Mouse (Mus musculus): ENCODE measurements around the gene Akt2.
A peak's percentile ranks its signal among the peaks of the same experiment; 100 is the strongest.

The Akt2 gene

DNA sequence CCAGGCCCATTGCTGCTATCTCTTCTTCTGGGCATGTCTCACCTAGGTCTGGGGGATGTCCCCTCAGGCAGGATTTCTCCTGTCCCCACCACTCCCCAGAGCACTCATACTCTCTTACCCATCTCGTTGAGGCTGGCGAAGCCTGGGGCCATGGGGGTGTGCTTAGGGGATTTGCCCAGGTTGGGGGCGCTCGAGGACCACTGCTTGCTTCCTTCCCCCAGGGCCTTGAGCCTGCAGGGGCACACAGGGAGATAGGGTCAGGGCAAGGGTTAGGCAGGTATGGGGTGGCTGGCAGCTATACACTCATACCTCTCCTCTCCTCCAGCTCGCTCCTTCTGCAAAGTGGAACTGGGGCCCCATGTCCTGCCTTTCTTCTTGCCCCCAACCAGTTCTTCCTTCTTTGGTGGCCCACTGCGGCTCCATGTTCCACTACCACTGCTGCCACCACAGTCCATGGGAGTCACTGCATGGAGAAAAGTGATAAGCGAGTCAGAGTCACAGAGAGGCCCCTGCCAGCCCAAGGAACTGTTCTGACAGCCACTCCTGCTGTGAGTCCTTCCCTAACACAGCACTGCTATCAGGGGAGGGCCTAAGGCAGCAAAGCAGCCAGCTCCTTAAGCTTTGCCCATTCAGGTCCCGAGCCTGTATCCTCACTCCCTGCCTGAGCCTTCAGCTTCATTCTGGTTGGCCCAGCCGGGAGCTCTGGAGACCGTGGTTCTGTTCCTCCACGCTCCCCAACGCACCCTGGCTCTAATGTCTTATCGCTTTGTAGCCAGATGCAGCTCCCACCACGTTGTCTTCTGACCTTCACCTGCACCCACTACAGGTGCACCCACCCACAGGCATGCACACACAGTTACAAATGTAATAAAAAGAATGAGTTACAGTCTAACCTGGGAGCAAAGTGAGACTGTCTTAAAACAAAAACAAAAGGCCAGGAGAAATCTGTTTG lies 67.6 kb downstream of the Akt2 start:
- peak in 1 of 2 experiments; percentile 33 for DNase-seq (ENCODE audit: low spot score in 2 of 2)

DNA sequence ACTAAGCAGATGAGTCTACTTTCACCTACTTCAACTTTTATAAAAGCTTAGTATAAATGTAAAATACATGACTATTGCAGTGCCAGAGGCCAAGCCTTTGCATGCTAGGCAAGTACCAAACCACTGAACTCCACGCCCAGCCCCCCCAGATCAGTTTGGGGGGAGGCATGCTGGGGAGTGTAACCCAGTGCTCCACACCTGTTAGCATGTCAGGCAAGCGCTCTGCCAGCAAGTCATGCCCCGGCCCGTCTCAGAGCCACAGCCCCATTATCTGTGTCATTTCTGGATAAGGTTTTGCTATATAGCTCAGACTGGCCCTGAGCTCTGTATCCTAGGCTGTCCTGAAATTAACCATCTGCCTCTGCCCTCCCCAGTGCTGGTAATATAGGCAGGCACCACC lies 70.7 kb downstream of the Akt2 start:
- DNase-seq (ENCODE audit: low spot score in 2 of 2): no peak

DNA sequence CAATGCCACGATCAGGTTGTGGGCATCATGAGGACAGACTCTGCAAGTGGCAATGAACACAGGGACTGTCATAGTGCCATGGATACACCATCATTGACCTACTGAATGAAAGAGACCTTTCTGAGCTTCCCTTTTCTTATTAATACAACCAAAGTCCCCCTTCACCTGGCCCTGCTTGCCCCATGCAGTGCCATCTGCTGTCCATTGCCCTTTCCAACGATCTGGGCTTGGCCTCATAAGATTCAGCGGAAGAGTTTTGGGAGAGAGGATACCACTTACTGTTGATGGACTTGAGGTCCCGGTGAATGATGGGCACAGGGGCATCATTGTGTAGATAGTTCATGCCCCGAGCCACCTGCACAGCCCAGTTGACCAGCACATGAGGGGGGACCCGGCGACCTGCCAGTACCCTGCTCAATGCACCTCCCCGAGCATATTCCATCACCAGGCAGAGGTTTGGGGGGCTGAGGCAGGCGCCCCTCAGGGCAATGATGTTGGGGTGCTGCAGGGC lies 81.8 kb downstream of the Akt2 start:
- DNase-seq (ENCODE audit: low spot score in 2 of 2): no peak

DNA sequence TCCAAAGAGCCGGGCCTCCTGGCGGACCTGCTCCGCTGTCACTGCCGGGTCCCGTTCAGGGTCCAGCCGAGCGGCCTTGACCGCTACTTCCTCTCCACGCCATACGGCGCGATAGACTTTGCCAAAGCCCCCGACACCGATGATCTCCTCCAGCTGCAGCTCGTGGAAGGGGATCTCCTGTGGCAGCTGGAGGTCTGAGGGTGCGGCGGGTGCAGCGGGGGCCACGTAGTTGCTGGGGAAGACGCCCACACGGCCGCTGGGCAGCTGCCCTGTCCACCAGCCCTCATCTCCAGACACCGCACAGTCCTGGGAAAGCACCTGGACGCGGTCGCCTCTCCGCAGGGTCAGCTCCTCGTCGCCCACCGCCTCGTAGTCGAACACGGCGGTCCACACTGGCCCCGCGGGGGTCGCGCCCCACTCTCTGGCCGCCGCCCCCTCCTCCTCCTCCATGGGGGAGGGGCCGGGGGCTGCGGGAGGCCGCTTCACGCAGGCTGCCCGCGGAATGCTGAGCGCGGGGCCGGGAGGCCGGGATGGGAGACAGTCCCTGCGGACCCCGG lies 82.3 kb downstream of the Akt2 start:
- DNase-seq (ENCODE audit: low spot score in 2 of 2): no peak

DNA sequence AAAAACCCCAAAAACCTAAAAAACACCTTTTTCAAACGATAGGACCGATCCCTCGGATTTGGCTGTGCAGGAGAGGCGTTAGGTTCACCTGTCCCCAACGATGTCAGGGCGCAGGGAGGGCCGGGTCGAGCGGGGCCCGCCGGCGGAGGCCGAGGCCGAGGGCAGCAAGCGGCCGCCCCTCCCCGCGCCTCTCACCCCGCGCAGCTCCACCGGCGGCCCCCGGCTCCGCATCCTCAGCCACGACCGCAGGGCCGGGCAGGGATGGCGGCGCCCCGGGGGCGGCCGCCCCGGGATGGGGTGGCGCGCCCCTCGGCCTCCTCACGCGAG lies 82.8 kb downstream of the Akt2 start:
- no peak for DNase-seq (ENCODE audit: low spot score in 2 of 2)

DNA sequence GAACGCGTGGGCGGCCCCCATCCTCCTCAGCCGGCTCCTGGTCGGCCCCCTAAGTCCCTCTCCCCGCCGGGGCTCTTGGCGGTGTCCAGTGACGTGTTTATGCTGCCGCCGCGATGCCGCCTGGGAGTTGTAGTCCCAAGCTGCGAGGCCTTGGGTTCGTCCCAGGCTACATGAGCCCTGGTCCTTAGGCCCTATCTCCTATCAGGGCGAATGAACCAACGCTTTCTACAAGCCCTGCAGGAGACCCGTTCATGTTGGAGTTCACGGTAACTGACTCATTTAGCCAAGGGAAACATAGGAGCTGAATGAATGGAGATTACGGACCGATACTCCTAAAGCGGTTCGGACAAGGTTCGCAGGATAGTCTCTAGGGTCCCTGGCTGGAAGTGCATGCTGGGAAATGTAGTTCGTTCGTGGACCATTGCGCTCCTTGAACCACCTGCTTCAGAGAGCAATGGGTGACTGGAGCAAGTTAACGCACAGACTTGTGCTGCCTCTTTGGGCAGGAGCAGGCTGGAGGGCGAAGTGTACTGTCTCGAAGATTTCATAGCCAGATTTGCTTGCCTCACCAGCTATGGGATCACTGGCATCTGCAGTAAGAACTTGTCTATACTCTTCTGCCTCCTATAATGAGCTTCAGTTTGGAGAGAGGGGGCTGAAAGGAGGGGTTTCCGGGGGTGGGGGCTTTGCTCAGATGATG lies 83.3 kb downstream of the Akt2 start, which contains the start of gene Map3k10:
TSS of gene Map3k10 (minus strand) at position 77 of the 700 bp plus-strand sequence.
- DNase-seq (ENCODE audit: low spot score in 2 of 2): peak; percentile 91

DNA sequence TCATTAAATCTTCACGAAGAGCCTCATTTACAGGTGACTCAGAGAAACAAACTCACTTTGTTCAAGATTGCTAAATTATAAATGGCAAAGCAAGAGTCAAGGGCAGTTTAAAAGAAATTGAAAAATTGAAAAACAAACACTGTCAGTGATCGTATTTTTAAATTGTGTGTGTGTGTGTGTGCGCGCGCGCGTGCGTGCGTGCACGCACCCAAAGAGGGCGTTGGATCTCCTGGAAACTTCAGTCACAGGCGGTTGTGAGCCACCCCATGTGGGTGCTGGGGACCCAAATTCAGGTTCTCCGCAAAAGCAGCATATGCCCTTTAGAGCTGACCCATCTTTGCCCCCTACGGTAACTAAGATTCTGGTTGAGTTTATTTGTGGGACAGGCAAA lies 83.9 kb downstream of the Akt2 start:
- DNase-seq (ENCODE audit: low spot score in 2 of 2): no peak

DNA sequence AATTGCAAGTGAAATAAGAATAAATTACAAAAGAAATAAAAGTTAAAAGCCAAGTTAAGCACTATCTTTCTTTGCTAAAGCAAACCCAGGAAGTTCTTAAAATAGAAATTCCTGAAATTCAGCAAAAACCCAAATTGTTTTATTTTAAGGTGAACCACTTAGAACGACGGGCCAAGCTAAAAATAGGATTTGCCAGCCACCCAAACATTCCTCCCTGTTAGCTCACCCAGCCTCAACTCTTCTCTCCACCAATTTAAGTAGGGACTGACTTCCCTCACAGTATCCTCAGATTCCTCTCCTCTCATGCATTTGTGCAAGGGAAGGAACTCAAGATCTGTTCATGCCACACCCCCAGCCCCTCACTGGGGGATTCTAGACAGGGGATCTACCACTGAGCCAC lies 91.9 kb downstream of the Akt2 start:
- no peak for DNase-seq (ENCODE audit: low spot score in 2 of 2)

DNA sequence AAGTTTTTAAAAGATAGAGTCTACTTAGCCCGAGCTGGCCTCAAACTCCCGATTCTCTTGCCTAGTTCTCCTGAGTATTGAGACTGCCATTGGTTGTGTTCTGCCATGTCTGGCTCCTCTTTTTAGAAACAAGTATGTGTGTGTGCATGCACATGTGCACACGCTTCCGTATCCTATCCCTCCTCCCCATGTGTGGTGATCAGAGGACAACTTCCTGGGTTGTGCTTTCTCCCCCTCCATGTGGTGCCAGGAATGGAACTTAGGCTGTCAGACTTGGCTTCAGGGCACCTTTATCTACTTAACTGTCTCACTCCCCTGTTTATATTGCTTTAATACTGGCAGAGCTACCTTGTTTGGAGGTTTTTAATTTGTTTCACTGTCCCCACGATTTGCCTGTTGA lies 93.9 kb downstream of the Akt2 start:
- no peak for DNase-seq (ENCODE audit: low spot score in 2 of 2)

DNA sequence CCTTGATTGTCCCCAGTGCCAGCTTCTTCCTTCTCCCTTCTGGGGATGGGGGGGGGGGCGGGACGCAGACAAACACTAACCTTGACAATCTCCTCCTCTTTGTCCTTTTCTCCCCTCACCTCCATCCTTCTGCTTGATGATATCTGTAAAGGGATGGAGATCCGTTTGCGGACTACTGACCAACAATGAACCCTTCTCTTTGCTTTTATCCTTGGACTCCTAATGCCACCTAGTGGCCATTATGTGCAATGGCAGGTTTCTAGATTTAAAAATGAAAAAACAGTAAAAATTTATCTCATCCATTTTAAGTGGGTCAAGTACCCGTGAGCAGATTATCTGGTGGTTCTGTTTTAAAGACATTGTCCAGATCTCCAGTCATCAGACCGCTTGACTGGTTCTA lies 94.3 kb downstream of the Akt2 start:
- DNase-seq (ENCODE audit: low spot score in 2 of 2): no peak

DNA sequence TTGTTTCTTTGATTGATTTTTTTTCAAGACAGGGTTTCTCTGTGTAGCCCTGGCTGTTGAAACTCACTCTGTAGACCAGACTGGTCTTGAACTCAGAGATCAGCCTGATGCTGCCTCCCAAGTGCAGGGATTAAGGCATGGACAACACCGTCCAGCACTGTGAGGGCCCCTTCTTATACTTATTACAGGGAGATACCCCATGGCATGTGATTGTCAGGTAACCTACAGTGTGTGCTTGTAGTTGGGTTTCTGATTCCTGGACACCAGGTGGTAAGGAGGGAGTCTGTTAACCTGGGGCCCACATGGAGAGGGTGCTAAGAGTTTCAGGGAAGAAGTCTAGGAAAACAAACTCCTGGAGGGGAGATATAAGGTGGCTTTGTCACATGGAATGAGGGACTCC lies 95.7 kb downstream of the Akt2 start:
- no peak for DNase-seq (ENCODE audit: low spot score in 2 of 2)

DNA sequence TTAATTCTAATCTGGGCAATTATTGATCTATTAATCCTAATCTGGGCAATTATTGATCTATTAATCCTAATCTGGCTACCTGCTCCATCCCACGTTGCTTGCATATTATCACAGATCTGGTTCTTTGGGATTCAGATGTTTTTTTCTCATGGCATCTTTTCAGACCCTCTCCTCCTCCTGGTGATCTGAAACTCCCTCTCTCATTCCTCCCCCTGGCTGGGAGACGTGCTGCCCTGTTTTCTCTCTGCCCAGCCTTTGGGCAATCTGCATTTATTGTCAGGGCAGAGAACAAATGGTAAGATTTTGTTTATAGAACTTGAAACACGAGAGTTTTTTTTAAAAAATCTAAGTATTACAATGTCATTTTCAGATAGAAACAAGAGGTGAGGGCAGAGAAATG lies 96.5 kb downstream of the Akt2 start:
- no peak for DNase-seq (ENCODE audit: low spot score in 2 of 2)

DNA sequence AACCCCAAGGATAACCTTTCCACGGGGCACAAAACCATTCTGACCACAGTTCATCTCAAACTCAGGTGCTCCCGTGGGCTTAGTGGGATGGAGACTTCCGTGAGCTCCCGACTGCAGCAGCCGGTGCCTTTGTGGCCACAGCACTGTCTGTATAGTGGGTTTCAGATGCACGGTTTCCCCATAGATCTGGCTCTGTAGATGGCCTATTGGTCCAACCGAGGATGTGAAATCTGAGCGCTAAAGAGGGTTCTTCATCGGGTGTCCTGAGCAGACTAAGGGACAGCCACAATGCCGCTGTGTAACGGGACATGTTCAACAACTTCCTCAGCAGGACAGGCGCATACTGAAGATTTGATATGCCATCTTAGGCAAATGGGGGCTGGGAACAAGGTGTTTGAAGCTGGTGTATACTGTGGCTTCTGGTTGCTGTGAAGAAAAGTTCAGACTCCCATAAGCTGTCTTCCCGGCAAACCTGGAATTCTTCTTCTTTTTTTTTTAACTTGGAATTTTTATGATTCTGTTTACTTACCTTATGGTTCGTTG lies 97.0 kb downstream of the Akt2 start:
- DNase-seq (ENCODE audit: low spot score in 2 of 2): no peak

DNA sequence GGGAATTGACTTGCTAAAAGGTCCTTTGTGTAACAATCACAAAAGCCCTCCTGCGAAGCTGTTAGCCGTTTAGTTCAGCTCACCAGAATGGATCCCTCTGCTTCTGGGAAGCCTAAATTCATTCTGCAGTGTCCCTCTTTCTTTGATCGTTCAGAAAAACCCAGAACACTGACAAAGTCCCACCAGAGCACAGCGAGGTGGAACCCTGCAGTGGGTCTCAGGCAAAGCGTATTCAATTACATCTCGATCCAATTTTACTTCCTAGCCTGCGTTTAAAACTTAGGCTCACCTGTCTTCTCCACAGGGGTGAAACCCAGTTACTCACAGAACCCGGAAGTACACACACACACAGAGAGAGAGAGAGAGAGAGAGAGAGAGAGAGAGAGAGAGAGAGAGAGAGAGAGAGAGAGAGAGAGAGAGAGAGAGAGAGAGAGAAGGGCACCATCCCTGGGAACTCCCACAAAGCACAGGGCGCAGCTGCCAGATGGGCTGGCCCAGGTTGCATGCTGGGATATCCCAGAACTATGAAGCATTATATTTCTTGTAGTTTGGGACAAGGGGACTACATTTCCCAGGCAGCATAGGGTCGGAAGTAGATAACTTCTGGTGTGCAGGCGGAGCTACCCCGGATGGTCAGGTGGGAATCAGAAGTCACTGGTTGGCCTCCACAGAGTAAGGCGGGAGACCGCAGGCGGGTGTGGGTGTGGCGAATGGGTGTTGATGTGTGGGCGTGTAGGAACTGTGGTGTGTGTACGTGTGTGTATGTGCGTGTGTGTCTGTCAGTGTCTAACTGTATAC lies 97.7 kb downstream of the Akt2 start, which contains the start of gene Zfp607b:
TSS of gene Zfp607b (plus strand) at position 526 of the 798 bp plus-strand sequence.
- peak; percentile 84 to 94 for DNase-seq (ENCODE audit: low spot score in 2 of 2)

All from frontal cortex, postnatal 14 days (tissue).